Mouse (Mus musculus) myocyte (in vitro differentiated cells): ENCODE results near the gene Gsg1l.

Experiments used
- CEBPB ChIP-seq: IDR thresholded peaks from 2 replicates; pipeline ENCODE4 v1.6.1; 2011; ENCODE audit warnings: mild to moderate bottlenecking, moderate library complexity; ENCODE audit not compliant: poor library complexity, insufficient read depth, severe bottlenecking
- E2F4 ChIP-seq: IDR thresholded peaks from one replicate; pipeline ENCODE4 v1.6.1; 2011; ENCODE audit warnings: mild to moderate bottlenecking, control low read depth, moderate library complexity; ENCODE audit not compliant: insufficient read depth
- MAX ChIP-seq: IDR thresholded peaks from one replicate; pipeline ENCODE4 v1.6.1; 2011; ENCODE audit warnings: low read depth, mild to moderate bottlenecking, control low read depth
- MYOD1 ChIP-seq, 3 experiments: IDR thresholded peaks; one replicate each; pipeline ENCODE4 v1.6.1; 2011; ENCODE audit warnings: control low read depth in 2 of 3, low read depth in 2 of 3, mild to moderate bottlenecking in 2 of 3, moderate library complexity in 1 of 3; ENCODE audit not compliant: insufficient read length in 2 of 3, control insufficient read depth in 1 of 3
- MYOG ChIP-seq, 3 experiments: IDR thresholded peaks; one replicate each; pipeline ENCODE4 v1.6.1; 2011; ENCODE audit warnings: control low read depth in 2 of 3, low read depth in 2 of 3, mild to moderate bottlenecking in 2 of 3; ENCODE audit not compliant: insufficient read length in 2 of 3, control insufficient read depth in 1 of 3, insufficient read depth in 1 of 3
- POLR2A ChIP-seq: IDR thresholded peaks from one replicate; pipeline ENCODE4 v1.6.1; 2011; ENCODE audit warnings: low read depth, mild to moderate bottlenecking, control low read depth, moderate library complexity; ENCODE audit not compliant: insufficient read length
- POLR2AphosphoS2 ChIP-seq: IDR thresholded peaks from one replicate; pipeline ENCODE4 v1.6.1; 2011; ENCODE audit warnings: low read depth, control low read depth; ENCODE audit not compliant: insufficient read length
- REST ChIP-seq: IDR thresholded peaks from one replicate; pipeline ENCODE4 v1.6.1; 2011; ENCODE audit warnings: mild to moderate bottlenecking, control low read depth, moderate library complexity; ENCODE audit not compliant: insufficient read depth, insufficient read length
- SRF ChIP-seq: IDR thresholded peaks from one replicate; pipeline ENCODE4 v1.6.1; 2011; ENCODE audit warnings: low read depth; ENCODE audit not compliant: control insufficient read depth, insufficient read length
- TCF12 ChIP-seq: IDR thresholded peaks from one replicate; pipeline ENCODE4 v1.6.1; 2011; ENCODE audit warnings: mild to moderate bottlenecking, control low read depth; ENCODE audit not compliant: poor library complexity, insufficient read depth, severe bottlenecking
- TCF3 ChIP-seq: IDR thresholded peaks from one replicate; pipeline ENCODE4 v1.6.1; 2011; ENCODE audit warnings: low read depth, control low read depth; ENCODE audit not compliant: insufficient read length
- USF1 ChIP-seq: IDR thresholded peaks from one replicate; pipeline ENCODE4 v1.6.1; 2011; ENCODE audit warnings: low read depth, mild to moderate bottlenecking, control low read depth, moderate library complexity

- no peak for TF ChIP-seq POLR2A
- TF ChIP-seq CEBPB, result no peak
- no peak for TF ChIP-seq MYOG (IDR thresholded peaks at IDR 0.05; ENCODE audit: control insufficient read depth in 1 of 3, insufficient read depth in 1 of 3, insufficient read length in 2 of 3, low read depth in 2 of 3)
- no peak for TF ChIP-seq MYOD1 (IDR thresholded peaks at IDR 0.05; ENCODE audit: control insufficient read depth in 1 of 3, insufficient read length in 2 of 3, low read depth in 2 of 3)
- TF ChIP-seq TCF3, result no peak
- TF ChIP-seq TCF12, result no peak
- no peak for TF ChIP-seq USF1
- TF ChIP-seq POLR2AphosphoS2, result no peak
- TF ChIP-seq REST, result no peak
- no peak for TF ChIP-seq E2F4
- TF ChIP-seq MAX, result no peak
- TF ChIP-seq SRF, result no peak
Measured at GRCm38 (mm10) chr7:126031598-126032364, 50.4 kb downstream of the Gsg1l start.
